Mouse (Mus musculus): Measurements from ENCODE around the gene Dll3.

- TF ChIP-seq CTCF (IDR thresholded peaks at IDR 0.05; ENCODE audit: control insufficient read depth, insufficient read depth, low read length) (no peak), POLR2A (IDR thresholded peaks at IDR 0.05; ENCODE audit: borderline replicate concordance, control insufficient read depth, low read depth, low read length) (no peak)
Measured at GRCm38 (mm10) chr7:28351676-28352191, 49.7 kb upstream of the Dll3 start.
